Mouse (Mus musculus) thymus, postnatal 36 days (tissue): ENCODE results near the gene Klf7.

Experiments used
- DNase-seq, 2 experiments: peaks; one replicate each; pipeline ENCODE4 v3.0.0; 2022; ENCODE audit warnings: mixed read lengths in 2 of 2

The Klf7 gene

GRCm38 (mm10) chr1:64019127-64019635, 102.9 kb downstream of the Klf7 start:
- DNase-seq = no peak

DNA sequence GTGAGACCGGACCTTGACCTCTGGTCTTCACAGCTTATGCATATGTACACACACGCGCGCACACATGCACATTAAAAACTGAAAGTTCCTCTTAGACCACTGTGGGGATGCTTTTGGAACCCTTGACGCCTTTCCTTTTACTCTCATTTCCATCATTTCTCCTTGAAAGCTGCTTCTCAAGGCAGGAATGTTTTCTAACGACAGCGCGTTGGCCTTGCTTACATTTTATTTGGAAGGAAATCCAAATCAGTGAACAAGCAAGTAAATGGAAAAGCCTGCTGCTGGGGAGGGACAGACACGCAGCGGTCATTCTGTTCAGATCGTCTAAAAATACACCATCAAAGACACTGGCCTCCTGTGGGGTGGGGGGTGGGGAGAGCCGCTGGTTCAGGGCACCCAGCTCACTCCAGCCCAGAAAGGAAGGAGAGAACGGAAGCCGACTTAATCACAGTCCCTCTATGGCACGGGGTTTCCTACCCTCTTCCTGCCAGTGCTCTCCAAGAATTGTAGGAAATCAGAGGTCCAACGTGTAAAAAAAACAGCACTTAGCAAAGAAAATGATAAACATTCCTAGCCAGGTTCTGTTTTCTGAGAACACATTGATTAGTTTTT, 103.5 kb downstream of the Klf7 start:
- DNase-seq = no peak

GRCm38 (mm10) chr1:64014091-64014490, 108.0 kb downstream of the Klf7 start:
- DNase-seq = no peak

DNA sequence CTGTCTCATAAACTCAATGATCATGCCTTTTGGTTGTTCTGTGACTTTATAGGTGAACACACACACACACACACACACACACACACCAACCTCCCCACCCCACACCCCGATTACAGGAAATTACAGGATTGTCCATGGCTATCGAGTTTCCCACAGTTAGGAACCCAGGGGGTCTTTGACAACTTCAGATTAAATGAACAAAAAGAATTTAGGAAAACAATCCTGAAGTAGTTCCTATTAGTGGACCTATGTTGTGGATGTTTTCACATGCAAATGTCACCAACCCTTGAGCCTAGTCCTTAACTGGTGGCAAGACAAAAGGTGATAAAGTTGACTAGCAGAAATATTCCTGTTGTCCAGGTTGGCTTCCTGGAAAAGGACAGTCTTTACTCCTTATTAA, 113.1 kb downstream of the Klf7 start:
- no peak for DNase-seq

DNA sequence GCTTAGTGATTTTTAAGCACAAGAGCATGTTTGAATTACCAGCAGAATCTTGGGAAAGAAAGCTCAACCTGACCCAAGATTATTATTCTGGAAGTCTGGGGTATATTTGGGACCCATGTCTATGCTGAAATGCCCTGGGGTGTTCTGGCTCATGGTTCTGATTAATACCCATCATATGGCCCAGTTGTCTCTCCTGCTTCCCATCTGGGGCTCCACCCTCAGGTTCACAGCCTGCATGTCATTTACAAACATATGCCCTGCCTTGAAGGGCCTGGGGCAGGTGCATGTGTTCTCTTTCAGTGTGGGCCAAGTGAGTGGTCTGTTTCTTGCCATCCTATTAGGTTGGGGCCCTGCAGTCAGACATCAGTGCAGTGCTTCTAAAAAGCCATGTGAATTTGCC, 114.1 kb downstream of the Klf7 start:
- DNase-seq = no peak

DNA sequence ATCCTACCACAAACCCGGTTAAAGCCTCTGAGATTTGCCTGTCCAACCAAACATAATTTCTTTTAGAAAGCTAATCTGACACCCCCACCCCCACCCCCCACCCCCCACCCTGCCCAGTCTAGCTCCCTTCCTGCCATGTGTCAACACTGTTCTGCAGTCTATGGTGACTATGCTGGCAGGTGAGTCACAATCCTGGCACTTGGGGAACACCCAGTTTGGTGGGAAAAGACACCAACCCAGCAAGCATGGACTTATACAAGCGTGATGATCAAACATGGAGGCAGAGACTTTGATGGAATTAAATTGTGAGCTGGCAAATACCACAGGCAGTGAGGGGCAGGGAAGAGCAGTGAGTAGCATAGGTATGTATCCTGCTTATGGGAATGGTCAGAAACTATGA, 116.9 kb downstream of the Klf7 start:
- no peak for DNase-seq

- peak; percentile 32 to 36 for DNase-seq
These were observed 118.4 kb downstream of the Klf7 start for GRCm38 (mm10) chr1:64003525-64004291.

DNA sequence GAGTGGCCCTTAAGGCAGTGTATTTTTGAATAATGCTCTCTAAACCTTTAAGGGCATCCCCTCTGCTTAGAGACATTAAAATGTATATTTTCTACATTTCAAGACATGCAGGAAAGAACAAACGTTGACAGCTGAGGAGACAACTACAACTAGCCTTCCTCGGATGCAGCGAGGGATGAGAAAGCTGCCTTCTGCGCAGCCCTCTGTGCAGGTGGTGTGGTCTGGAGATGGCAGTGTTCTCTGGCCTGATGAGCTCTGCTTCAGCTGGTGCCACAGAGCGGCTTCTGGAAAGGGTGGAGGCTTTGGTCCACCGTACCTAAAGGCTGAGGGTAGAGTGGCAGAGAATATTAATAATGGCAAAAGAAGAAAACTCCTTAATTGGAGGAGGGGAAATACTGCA, 120.0 kb downstream of the Klf7 start:
- peak; percentile 44 to 63 for DNase-seq

- DNase-seq = peak; percentile 66 to 71
These were observed 121.5 kb downstream of the Klf7 start for GRCm38 (mm10) chr1:64000597-64000996.

GRCm38 (mm10) chr1:63999481-63999880, 122.6 kb downstream of the Klf7 start:
- DNase-seq = no peak

DNA sequence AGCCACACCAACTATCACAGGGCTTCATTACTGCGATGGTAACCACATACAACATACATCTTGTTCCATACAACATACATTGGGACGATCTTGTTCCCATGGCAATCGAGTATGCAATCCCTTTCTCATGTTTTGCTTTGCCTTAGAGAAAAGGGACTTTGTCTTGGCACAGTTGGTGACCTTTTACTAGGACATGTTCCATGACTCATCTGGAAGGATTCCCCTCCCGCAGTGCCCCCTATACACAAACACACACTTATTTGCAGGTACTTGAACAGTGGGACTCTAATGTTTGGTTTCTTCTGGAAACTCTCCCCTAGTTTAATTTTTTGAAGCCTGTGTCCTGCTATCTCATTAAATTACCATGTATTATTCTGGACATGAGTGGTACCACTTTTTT, 123.2 kb downstream of the Klf7 start:
- no peak for DNase-seq

DNA sequence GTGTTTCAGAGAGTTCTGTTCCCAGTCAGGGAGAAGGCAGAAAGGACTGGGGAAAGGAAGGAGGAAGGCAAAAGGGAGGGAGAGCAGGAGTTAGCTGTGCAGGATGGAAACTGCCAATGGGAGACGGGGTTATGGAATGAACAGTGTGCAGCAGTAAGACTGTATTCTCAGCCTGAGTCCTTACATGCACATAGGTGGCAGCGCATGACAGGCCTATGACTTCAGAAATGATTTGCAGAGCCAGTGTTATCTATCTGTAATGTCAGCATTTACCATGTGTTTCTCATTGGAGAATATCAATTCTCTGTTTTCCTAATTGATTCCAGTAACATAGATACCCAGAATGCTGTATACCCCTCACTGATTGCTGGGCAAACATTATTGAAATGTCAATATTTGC, 123.9 kb downstream of the Klf7 start:
- DNase-seq = peak in 1 of 2 experiments; percentile 44

DNA sequence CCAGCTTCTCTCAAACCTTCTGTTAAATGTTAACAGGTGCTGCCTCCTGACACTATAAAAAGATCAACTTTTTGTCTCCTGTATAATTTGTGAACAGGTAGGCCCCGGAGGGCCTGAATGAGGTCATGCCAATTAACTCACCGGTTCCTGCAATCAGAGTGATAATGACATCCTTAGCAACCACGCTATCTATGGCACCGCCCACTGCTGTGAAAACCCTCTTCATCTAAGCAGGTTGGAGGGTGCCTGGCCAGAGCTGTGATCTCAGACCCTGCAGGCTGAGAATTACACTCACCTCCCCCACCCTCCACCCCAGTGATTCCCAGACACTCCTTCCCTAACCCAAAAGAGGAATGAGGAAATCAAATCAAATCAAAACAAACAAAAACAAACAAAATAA, 126.3 kb downstream of the Klf7 start:
- DNase-seq = no peak

GRCm38 (mm10) chr1:63995137-63995492, 127.0 kb downstream of the Klf7 start:
- no peak for DNase-seq

DNA sequence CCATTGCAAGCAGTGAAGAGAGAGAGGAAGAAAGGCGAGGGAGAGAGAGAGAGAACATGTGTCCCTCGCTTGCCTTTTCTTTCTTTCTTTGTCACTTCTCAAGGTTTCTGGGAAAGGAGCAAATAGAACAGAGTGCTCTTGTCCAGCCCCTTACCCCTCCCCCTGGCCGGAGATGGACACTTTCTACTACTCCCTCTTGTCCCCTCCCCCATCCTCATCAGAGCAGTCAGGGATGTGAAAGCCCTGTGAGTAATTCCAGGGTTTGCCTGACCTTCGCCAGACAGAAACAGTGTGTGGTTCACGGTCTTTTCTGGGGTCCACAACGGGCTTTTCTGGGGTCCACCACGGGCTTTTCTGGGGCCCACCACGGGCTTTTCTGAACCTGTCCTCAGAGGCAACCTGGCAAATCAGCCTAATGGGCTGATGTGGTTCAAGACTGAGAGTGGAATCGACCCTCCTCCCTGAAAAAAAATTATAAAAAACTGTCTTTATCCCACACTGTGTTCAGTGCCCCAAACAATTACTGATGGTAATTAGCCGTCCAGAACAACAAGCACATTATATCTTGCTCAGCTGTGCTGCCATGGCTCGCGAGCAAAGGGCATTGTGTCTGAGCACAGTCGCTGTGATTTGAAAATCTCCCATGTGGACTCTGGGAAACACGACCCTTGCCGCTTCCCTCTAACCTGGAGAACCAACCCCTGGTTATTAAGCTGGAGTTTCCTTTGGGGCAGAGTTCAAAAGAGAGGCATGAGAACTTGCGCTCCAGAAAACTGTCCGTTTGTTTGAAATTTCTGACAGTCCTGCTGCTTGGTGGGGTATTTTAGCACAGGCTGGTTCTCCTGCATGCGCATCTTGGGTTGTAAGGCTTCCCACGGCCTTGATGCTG, 127.6 kb downstream of the Klf7 start:
- no peak for DNase-seq

DNA sequence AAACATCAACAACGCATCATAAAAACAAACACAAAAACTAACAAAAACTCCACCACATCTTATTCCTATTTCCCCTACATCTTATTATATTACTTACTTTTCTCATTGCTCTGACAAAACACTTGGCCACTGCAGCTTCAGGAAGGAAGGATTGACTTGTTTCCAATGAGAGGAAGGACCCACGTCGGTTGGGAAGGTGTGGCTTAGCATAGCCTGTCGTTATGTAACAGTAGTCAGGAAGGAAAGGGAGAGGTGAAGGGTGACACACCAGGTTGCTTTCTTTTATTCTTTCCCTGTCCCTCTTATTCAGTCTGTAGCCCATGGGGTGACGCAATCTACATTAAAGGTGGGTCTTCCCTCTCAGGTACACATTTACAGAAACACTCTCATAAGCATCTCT, 129.6 kb downstream of the Klf7 start:
- DNase-seq = no peak

- DNase-seq = no peak
These were observed 131.7 kb downstream of the Klf7 start for GRCm38 (mm10) chr1:63990416-63990815.

- DNase-seq = no peak
These were observed 141.3 kb downstream of the Klf7 start for GRCm38 (mm10) chr1:63980733-63981132.
